Mouse (Mus musculus): ENCODE data around the gene Btbd10. TPM values are rescaled to one million over a fixed set of nuclear protein-coding genes. Genes with fewer than 3 reads are reported as not detected.

The Btbd10 gene
- polyA plus RNA-seq (2016; fragmentation: Nextera tagmentation; extraction: Ambion mirVana), result 11.2 and 11.7 TPM in 2 replicates

DNA sequence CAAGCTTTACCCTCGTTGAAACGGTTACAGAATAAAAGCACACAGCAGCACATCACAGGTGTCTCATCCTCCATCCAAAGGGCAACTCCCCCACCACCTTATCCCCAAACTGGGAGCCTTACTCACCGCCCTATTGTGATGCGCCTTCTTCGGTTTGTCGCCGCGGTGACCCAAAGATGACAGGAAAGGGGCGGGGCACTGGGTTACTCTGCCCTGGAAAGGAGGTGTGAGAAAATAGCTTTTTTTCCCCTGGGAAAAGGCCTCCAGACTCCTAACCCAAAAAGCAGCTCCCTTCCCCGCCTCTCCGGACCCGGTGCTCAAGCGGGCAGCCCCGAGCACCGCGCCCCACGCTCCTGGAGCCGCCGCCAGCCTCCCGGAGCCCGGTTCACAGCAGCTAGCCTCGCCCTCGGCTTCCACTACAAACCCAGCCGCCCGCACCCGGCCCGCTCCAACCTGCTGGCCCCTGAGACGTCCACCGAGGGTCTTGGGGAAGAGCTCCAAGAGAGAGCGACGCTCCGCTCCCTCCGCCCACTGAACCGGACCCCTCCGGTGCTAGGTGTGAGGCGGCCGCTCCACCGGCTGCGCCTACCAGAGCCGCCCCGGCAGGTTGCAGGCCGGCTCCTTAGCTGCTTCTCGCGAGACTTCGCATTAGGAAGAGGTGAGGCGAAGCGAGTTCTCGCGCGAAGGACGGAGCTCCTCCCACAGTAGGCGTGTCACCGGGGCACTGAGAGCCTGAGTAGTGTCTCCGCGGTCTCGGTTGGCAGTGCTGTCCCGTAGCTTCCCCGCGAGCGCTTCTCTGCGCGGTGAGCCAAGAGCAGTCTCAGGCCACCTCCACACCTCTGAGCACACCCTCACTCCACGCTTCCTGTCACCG is at the start of gene Btbd10:
Gene Btbd10, minus strand, starts transcription at position 647 of the 874 bp plus-strand sequence.
- Histone ChIP-seq H3K4me1 (peaks cover 22% of the 10 kb centered on the region), H3K4me3 (peak within 1 kb of the TSS; percentile 89), H3K9me3 (replicated peaks) (no peaks in the 10 kb centered on the region), H3K27ac (peak within 1 kb of the TSS; percentile 92), H3K9ac (peak within 1 kb of the TSS; percentile 93), H3K4me2 (peak within 1 kb of the TSS; percentile 97), H3K36me3 (no peaks in the 10 kb centered on the region), H3K27me3 (replicated peaks) (no peaks in the 10 kb centered on the region)
- under 1% methylated on average over 64 of the region's 64 CpGs for WGBS (ENCODE audit: insufficient replicate concordance)
- peak; percentile 96 for ATAC-seq

- H3K4me1 ChIP-seq, result peaks cover 14% of the 10 kb centered on the region
- H3K27me3 ChIP-seq (replicated peaks), result no peaks in the 10 kb centered on the region
- no peaks in the 10 kb centered on the region for H3K36me3 ChIP-seq
- no peak overlapping the region for H3K9ac ChIP-seq
- H3K9me3 ChIP-seq (replicated peaks), result no peaks in the 10 kb centered on the region
- H3K4me3 ChIP-seq, result no peak overlapping the region
- 69% methylated on average over 1 of the region's 1 CpGs for WGBS (ENCODE audit: insufficient replicate concordance)
- no peak for ATAC-seq
- H3K4me2 ChIP-seq, result no peak overlapping the region
- H3K27ac ChIP-seq, result no peak overlapping the region
Observed at GRCm38 (mm10) chr7:113416536-113416935, 47.3 kb upstream of the Btbd10 start.

GRCm38 (mm10) chr7:113415256-113415655 is 46.1 kb upstream of the Btbd10 start:
- Histone ChIP-seq H3K4me3 (no peak overlapping the region), H3K4me2 (no peak overlapping the region), H3K36me3 (no peaks in the 10 kb centered on the region), H3K9ac (no peak overlapping the region), H3K4me1 (peaks cover 14% of the 10 kb centered on the region), H3K9me3 (replicated peaks) (no peaks in the 10 kb centered on the region), H3K27me3 (replicated peaks) (no peaks in the 10 kb centered on the region), H3K27ac (no peak overlapping the region)
- no peak for ATAC-seq
- 76% methylated on average over 3 of the region's 3 CpGs for WGBS (ENCODE audit: insufficient replicate concordance)

GRCm38 (mm10) chr7:113408712-113409111 is 39.5 kb upstream of the Btbd10 start:
- H3K4me3 ChIP-seq, result no peak overlapping the region
- no peak overlapping the region for H3K4me2 ChIP-seq
- H3K4me1 ChIP-seq, result no peaks in the 10 kb centered on the region
- no peaks in the 10 kb centered on the region; the same call in 1 of the 2 replicates for H3K27me3 ChIP-seq (replicated peaks)
- no peak overlapping the region for H3K27ac ChIP-seq
- ATAC-seq, result no peak
- H3K9ac ChIP-seq, result no peak overlapping the region
- no peaks in the 10 kb centered on the region for H3K9me3 ChIP-seq (replicated peaks)
- H3K36me3 ChIP-seq, result no peaks in the 10 kb centered on the region
- 36% methylated on average over 5 of the region's 5 CpGs for WGBS (ENCODE audit: insufficient replicate concordance)

DNA sequence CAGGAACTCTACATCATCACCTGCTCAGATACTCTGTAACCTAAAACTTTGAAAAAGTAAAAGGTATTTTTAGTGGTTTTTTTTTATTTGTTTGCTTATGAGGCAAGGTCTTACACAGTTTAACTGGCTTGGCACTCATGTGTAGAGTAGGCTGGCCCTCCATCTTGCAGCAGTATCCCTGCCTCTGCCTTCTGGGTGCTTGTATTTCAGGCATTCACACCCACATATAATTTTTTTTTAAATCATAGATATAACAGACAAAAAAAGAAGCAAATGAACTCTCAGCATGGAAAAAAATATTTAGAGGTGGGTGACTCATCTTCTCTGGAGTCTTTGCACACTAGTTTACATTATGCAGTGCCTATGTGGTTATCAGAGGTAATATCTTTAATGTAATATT is 28.9 kb upstream of the Btbd10 start:
- Histone ChIP-seq H3K9ac (no peak overlapping the region), H3K9me3 (replicated peaks) (no peaks in the 10 kb centered on the region), H3K27ac (no peak overlapping the region), H3K4me1 (no peaks in the 10 kb centered on the region), H3K36me3 (no peaks in the 10 kb centered on the region), H3K4me3 (no peak overlapping the region), H3K4me2 (no peak overlapping the region), H3K27me3 (replicated peaks) (no peaks in the 10 kb centered on the region)
- ATAC-seq, result no peak

DNA sequence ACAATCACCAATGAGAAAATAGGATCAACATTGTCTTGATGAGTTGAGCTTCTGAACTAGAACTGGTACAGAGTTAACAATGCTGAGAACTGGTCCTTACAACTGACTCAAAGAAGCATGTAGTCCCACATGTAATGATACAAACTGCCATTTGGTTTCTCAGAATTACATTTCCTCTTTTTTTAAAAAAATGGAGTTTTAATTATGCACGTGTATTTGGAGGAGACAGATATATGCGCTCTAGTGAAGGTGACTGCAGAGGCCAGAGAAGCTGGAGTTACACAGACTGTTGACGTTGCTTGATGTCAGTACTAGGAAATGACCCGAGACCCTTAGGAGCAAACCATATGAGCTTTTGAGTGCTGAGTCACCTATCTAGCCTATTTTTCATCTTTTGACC is 27.5 kb upstream of the Btbd10 start:
- Histone ChIP-seq H3K27ac (no peak overlapping the region), H3K4me1 (peaks cover 3% of the 10 kb centered on the region; the same call in 1 of the 2 replicates), H3K4me3 (no peak overlapping the region), H3K4me2 (no peak overlapping the region), H3K9me3 (replicated peaks) (no peaks in the 10 kb centered on the region), H3K9ac (no peak overlapping the region), H3K27me3 (replicated peaks) (no peaks in the 10 kb centered on the region), H3K36me3 (no peaks in the 10 kb centered on the region)
- WGBS (ENCODE audit: insufficient replicate concordance), result 63% methylated on average over 4 of the region's 4 CpGs
- ATAC-seq, result no peak

GRCm38 (mm10) chr7:113391619-113392018 is 22.4 kb upstream of the Btbd10 start:
- peak; percentile 65 for ATAC-seq
- no peak overlapping the region for H3K4me2 ChIP-seq
- H3K4me1 ChIP-seq, result peaks cover 4% of the 10 kb centered on the region; the same call in 1 of the 2 replicates
- no peak overlapping the region for H3K9ac ChIP-seq
- no peak overlapping the region for H3K4me3 ChIP-seq
- no peaks in the 10 kb centered on the region for H3K9me3 ChIP-seq (replicated peaks)
- whole genome bisulfite sequencing (ENCODE audit: insufficient replicate concordance), result 46% methylated on average over 2 of the region's 2 CpGs
- no peaks in the 10 kb centered on the region for H3K27me3 ChIP-seq (replicated peaks)
- no peaks in the 10 kb centered on the region for H3K36me3 ChIP-seq
- H3K27ac ChIP-seq, result no peak overlapping the region

GRCm38 (mm10) chr7:113388470-113388869 is 19.3 kb upstream of the Btbd10 start, which contains the start of gene Pth:
Gene Pth, minus strand, starts transcription at chr7:113388570.
- Histone ChIP-seq H3K27me3 (replicated peaks) (no peaks in the 10 kb centered on the region), H3K4me1 (peaks cover 4% of the 10 kb centered on the region; the same call in 1 of the 2 replicates), H3K9me3 (replicated peaks) (no peaks in the 10 kb centered on the region), H3K36me3 (no peaks in the 10 kb centered on the region), H3K27ac (no peak within 1 kb of the TSS), H3K9ac (no peak within 1 kb of the TSS), H3K4me2 (no peak within 1 kb of the TSS), H3K4me3 (no peak within 1 kb of the TSS)
- no peak for ATAC-seq
- 62% methylated on average over 2 of the region's 2 CpGs for WGBS (ENCODE audit: insufficient replicate concordance)

DNA sequence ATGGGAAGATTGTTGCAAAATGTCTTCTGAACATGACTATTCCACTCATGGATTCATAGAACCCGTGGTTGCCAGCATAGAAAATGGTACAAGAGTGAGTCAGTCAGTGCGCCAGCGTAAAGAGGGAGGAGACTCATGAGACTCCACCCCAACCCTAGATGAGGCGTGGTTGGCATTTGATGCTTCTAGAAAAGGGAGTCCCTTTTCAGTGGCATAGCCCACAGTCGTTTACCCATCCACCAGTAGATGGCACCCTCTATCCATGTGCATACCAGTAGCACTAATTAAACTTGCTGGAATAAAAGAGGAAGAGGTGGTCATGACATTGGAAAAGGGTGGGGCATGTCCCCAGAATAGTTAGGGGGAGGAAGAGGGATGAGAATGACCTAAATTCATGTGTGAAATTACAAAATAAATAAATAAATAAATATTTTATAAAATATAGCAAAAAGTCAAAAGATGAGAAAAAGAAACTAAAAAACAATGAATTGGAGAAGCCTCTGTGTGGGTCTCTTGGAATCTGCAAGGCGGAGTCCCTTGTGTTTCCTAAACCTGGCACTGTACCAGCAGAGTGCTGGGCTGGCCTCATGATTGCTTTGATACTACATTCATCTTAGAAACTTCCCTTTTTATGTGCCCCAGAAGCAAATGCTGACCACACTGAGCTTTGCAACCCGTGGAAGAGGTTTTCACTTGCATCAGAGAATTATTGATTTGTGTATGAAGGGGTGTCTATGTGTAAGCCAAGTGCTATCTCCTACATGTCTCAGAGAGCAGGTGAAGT is 8.9 kb upstream of the Btbd10 start:
- Histone ChIP-seq H3K27ac (no peak overlapping the region), H3K9me3 (replicated peaks) (no peaks in the 10 kb centered on the region), H3K27me3 (replicated peaks) (peaks cover 4% of the 10 kb centered on the region; the same call in 1 of the 2 replicates), H3K4me2 (peak overlapping the region; percentile 29; the same call in 1 of the 2 replicates), H3K36me3 (no peaks in the 10 kb centered on the region), H3K4me3 (no peak overlapping the region), H3K9ac (no peak overlapping the region), H3K4me1 (peaks cover 5% of the 10 kb centered on the region; the same call in 1 of the 2 replicates)
- peak; percentile 94 for ATAC-seq
- WGBS (ENCODE audit: insufficient replicate concordance), result 19% methylated on average over 7 of the region's 7 CpGs

- Histone ChIP-seq H3K27me3 (replicated peaks) (no peaks in the 10 kb centered on the region), H3K4me1 (peaks cover 18% of the 10 kb centered on the region), H3K4me3 (no peak overlapping the region), H3K36me3 (no peaks in the 10 kb centered on the region), H3K27ac (no peak overlapping the region), H3K9me3 (replicated peaks) (no peaks in the 10 kb centered on the region), H3K9ac (no peak overlapping the region), H3K4me2 (no peak overlapping the region)
- WGBS (ENCODE audit: insufficient replicate concordance), result 81% methylated on average over 1 of the region's 1 CpGs
- ATAC-seq, result no peak
Observed at GRCm38 (mm10) chr7:113372682-113373081, 3.5 kb upstream of the Btbd10 start.

GRCm38 (mm10) chr7:113369620-113370340 is 588 bp upstream of the Btbd10 start:
- peak; percentile 79 for ATAC-seq
- H3K4me3 ChIP-seq, result peak overlapping the region; percentile 89
- H3K9me3 ChIP-seq (replicated peaks), result no peaks in the 10 kb centered on the region
- H3K4me1 ChIP-seq, result peaks cover 22% of the 10 kb centered on the region
- peak overlapping the region; percentile 92 for H3K27ac ChIP-seq
- no peaks in the 10 kb centered on the region for H3K27me3 ChIP-seq (replicated peaks)
- peak overlapping the region; percentile 93 for H3K9ac ChIP-seq
- H3K36me3 ChIP-seq, result no peaks in the 10 kb centered on the region
- under 1% methylated on average over 44 of the region's 44 CpGs for WGBS (ENCODE audit: insufficient replicate concordance)
- peak overlapping the region; percentile 97 for H3K4me2 ChIP-seq

All from liver, embryonic 12.5 days (tissue).